Mouse (Mus musculus) layer of hippocampus, adult 9-11 months (tissue): Measurements from ENCODE around the gene Cplx3.
A peak's percentile ranks its signal among the peaks of the same experiment; 100 is the strongest.

Experiments used
- DNase-seq: peaks from one replicate; pipeline ENCODE4 v3.0.0; 2022

Gene Cplx3

DNA sequence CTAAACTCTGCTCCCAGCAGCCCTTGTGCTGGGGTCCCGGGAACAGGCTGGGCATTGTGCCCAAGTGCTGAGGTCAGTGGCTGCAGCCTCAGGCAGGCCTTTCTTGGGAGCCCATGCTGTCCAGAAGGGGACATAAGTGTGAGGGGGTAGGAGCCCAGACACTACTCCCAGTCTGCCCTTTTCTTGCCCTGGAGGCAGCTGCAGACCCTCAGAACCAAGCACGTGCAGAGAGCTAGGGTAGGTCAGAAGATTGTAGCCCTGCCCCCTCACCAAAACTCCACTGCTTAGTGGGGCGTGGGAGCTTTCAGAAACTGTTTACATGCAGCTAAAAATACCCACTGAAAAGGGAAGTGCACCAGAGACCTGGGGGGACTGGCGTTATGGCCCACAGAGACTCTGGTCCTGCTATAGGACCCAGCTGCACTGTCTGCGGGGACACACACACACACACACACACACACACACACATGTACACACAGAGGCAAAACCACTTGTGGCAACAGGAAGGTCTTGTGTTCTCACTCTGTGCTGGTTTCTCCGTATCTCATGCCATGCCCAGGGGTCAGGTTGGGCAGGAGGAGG lies 31.8 kb upstream of the Cplx3 start:
- DNase-seq: peak; percentile 76

DNA sequence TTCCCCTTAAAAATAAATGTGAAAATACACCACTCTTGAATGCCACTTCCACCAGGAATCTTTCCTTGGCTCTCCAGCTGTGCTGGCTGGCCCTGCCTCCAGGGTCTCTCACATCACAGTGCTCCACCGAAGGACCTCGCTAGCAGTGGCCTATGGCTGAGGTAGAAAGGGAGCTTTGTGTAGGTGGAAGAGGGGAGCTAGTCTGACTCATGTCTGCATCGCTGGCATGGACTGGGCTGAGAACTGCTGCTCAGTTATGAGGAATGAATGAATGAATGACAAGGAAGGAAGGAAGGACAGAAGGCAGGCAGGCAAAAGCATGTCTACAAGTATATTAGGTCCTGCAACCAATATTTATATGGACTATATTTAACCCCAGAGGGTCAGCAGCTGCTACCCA lies 31.2 kb upstream of the Cplx3 start:
- no peak for DNase-seq

DNA sequence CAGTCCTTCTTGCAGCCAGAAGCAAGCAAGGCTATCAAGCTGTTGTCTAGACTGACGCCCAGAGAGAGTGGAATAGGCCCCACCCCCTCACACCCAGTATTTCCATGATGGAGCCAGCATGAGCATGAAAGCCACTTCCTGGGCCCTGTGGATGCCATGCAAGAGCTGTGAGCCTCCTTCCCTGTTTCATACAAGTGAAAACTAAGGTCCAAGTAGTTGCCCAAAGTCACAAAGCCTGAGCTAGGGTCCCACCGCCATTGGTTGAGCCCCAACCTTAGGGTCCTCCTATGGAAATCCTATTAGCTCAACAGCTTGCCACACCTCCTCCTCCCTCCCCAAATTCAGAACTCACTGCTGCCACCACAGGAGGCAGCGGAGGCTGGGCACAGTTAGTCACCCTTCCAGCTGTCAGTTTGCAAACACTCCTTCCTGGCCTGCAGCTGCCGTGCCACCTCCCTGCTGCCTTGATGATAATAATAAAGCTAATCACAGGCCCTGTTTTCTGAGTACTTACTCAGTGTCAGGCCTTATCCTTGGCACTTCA lies 27.5 kb upstream of the Cplx3 start:
- DNase-seq: peak; percentile 63

DNA sequence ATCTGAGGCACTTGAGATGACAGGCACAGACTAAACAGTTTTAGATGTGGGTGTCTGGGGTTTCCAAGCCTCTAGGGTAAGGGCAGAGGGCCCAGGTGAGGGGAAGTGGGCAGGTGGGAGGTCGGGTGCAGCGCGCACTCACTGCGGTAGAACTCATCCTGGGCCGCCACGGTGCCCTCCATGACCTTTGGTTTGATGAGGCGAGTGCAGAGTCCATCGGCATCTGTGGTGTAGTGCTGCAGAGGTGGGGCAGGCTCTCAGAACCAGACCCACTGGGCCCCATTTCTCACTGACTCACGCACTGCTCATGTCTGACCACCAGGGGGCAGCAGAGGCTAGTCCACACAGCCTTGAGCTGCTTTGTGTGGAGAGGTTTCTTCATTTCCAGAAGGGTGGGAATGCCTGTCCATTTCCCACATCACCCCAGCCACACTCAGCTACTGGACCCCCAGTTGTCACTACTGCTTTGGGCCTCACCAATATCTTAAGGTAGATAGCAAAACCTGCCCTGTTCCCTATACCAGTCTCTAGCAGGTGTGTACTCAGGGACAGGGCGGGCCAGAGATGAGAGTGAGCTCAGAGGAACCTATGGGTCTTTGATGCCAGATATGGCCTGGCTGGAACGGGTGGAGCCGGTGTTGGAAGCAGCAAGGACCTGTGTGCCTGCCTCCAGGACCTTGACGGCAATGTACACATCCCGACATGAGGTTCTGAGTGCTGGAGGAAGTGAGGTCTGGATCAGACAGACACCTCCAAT lies 23.2 kb upstream of the Cplx3 start:
- peak; percentile 52 for DNase-seq

DNA sequence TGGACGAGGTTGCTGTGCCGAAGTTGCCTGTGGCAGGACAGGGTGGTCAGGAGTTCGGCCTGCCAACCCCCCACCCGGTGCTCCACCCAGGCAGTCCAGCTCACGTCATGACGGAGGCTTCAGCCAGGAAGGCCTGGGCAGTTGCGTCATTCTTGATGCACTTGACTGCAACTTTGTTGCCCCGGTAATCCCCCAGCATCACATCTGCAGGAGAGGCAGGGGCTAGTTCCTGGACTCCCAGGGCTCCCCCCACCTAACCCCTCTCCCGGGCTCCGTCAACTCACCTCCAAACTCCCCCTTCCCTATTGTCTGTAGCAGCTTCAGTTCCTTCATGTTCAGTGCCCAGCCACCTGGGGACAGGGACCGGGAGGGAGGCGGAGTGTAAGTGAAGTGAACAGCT lies 22.6 kb upstream of the Cplx3 start:
- DNase-seq: no peak

DNA sequence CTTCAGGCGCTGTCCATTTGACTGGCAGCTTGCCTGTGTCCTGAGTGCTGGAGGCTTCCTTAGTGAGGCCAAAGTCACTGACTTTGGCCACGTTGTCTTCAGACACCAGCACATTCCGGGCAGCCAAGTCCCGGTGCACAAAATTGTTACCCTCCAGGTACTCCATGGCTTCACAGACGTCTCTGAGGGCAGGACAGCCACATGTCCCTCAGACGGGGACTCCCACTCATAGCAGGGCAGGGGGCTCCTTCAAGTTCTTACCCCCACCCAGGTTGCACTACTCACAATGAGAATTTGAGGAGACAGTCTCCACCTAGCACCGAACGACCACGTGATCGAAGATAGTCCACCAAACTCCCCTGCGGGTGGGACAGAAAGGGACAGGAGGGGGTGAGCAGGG lies 21.8 kb upstream of the Cplx3 start:
- DNase-seq: no peak

DNA sequence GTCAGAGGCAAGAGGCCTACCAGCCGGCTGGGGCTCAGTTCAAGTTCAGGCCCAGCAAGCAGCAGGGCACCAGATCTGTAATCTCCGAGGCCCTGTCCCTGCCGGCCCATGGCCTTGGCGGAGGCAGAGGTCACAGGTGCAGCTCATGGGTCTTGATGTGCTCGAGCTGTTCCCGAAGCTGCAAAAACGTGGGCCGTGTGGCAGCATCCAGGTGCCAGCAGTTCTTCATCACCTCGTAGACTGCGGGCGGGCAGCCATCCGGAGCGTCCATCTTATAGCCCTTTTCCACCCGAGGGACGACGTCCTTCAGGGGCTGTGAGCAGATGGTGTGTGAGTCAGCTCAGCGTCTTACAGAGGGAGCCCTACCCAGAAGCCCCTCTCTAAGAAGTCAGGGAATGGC lies 21.1 kb upstream of the Cplx3 start:
- no peak for DNase-seq

DNA sequence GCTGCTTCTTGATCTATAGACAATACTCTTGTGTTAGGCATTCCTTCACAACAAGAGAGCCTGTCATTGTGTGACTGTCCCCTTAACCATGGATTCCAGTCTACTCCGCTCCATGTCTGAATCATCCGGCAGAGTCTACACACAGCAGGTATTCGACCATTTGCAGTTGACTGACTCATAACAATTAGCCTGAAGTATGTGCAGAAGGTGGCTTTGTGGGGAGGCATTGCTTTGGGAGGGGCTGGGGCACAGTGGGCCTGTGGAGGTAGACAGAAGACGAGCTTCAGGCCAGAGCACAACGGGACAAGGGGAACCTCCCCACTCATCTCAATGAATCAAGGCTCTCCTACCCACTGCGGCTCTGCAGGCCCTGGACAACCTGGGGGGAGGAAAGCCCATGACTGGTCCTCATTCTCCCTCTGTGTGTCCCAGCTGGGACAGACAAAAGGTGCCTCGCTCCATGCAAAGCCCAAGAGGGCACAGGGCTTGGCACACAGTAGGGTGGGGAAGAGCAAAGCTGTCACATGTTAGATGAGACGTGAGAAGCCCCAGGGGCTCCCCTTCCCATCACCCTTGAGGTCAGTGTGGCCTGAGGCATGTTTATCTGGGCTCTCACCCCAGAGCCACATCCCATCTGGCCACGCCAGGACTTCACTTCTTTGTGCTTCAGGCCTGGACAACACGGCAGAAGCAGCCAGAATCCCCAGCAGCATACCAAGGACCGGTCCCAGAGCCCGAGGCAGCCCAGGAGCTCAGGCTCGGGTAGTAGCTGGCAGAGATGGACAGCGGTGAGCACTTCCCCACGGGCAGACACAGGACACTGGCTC lies 19.8 kb upstream of the Cplx3 start:
- DNase-seq: no peak

DNA sequence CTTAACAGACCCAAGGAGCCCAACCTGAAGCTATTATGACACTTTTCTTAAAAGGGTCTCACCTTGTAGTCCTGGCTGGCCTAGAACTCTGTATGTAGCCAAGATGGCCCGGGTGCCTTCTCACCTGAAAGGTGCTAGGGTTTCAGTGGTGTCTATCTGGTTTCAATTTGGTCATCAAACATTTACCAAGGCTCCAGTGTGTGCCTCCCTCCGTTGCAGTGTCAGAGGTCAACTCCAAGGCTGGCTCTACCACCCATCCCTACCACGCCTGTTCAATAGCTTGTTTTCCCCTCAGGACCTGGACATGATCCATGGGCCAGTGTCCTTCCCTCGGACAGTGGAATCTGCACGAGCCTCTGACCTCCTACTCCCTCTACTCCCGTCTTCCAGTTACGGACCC lies 18.2 kb upstream of the Cplx3 start:
- no peak for DNase-seq

DNA sequence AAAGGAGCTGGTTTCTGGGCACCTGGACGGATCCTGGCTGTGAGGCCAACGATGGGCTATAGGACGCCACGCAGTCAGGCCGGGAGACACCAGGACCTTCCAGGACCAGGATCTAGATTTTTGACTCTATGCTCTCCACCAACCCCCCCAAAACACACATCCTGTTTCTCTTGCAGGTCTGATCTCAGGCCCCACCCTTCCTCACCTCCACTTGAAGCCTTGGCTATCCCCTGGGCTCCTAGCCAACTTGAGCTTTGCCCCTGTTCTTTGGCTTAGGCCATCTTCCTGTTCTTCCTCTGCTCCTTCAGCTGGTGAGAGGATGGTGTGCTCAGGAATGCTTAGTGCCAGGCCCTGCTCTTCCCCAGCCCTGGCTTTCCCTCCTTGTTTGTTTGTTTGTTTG lies 14.6 kb upstream of the Cplx3 start, which contains the start of gene Lman1l:
Lman1l (minus strand) TSS at position 101 of the 400 bp plus-strand sequence.
- DNase-seq: no peak

DNA sequence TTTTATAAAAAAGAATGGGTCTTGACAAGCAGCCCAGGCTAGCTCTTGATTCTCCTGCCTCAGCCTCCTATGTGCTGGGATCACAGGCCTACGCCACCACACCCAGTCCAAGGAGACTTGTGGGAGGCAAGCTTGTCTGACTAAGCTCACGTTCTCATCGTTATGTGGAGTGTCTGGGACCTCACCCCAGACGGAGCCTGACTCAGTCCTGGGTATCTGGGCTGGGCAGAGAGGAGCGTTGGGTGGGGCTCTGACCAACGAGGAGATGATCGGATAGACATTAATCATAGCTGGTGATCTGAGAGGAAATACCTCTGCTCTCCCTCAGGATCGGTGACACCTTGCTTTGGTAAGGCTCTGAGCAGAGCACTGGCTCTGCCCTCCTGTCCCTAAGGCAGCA lies 12.8 kb upstream of the Cplx3 start:
- no peak for DNase-seq

DNA sequence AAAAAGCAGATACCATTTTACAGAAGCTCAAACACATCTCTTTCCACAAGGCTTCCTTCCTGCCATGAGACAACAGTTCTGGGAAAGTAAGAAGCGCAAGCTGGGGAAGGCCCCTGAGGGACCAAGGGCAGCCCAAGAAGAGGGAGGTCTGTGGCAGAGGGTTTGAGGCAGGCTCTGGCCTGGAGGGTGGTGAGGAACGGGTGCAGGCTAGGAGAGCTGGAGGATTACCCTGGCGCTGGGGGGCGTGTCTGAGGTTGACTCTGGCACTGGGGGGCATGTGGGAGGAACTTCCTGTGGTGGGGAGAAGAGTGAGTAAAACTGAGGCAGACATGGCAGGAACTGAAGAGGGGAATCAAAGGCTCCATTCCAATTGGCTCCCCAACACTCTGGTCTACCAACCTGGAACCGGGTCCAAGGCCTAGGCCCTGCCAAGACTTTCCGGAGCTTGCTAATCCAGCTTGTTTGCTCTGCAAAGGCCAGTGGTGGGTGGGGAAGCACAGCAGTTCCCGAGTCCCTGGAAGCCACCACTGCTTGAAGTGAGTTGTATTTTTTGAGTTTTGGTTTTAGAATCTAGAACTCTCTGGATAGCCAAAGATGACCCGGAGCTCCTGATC lies 11.6 kb upstream of the Cplx3 start:
- no peak for DNase-seq

DNA sequence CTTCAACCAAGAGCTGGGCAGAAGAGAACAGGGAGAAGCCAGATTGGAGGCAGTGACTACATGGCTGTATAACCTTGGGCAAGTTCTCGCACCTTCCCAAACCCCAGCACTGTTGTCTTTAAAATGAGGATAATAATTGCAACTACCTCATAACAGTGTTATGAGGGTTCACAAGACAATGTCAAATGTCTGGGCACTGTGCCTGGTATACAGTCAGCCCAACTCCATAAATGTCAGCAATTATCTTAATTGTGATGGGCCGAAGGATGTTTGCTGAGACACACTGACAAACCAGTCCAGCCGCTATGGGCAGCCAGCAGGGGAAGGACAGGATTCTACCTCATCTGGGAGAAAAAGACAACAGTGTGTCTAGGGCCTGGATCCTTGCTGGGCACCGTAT lies 8.7 kb upstream of the Cplx3 start:
- no peak for DNase-seq

DNA sequence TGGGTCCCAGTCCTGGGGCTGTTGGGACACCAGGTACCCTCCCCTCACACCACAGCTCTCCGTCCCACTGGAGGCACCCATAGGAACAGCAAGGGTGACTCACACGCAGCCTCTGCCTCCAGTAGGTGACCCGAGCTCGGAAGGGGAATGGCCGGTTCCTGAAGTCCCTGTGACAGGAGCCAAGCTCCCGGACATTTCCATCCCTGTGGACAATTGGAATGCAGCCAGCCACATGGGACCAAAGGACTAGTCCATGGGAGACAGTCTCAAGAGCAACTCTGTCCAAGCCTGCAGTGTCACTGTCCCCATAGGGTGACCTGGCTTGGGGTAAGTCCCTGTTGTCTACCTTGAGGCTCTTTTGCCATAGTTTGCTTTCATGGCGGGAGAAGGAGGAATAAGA lies 7.9 kb upstream of the Cplx3 start:
- DNase-seq: no peak

DNA sequence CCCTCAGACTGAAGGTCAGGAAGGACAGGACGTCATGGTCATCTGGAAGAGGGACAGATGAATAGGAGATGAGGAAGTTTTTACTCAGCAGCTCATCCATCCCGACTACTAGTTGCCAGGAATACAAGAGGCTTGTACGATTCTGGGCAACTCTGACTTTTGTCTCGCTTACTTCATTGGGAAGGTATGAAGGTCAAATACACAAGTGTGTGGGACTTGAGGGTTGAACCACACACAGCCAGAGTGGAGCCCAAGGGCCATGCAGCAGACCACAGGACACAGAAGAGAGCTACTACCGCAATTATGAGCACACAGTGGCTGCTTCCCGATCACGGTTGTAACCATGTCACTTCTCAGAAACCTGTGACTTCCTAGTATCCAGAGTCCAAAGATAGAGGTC lies 6.5 kb upstream of the Cplx3 start:
- DNase-seq: no peak

DNA sequence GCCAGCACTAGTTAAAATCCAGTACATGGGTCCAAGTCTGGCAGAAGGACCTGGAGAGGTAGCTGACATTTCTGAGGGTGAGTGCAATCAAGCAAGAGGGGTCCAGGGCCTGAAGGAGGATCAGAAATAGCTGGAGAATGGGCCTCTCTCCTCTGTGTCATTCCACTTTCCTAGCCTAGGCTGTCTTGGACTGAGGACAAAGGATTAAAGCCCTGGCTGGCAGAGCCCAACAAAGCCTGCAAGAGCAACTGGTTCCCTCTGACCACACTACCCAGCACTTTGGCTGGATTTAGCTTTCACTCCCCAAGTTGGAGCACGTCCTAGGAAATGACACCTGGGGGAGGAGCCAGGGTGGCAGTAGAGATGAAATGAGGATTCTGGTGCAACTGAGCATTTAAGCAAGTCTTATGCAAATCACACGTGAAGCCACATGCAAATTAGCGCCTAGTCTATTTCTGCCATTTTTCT lies 4.3 kb upstream of the Cplx3 start:
- DNase-seq: no peak

DNA sequence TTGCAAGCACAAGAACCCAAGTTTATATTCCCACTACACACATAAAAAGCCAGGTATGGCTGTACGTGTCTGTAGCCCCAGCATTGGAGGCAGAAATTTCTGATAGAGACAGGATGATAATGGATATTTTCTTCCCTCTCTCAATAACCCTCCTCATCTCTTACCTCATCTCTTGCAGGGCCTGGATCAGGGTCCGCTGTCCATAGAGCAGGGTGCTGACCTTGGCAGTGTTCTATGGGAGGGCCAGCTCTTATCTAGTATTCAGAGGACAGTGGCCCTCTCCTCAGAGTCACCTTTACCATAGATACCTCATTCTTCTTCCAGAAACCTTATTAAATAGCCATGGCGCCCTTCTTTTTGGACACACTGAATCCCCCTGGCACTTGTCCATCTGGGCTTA lies 3.7 kb upstream of the Cplx3 start:
- DNase-seq: no peak

DNA sequence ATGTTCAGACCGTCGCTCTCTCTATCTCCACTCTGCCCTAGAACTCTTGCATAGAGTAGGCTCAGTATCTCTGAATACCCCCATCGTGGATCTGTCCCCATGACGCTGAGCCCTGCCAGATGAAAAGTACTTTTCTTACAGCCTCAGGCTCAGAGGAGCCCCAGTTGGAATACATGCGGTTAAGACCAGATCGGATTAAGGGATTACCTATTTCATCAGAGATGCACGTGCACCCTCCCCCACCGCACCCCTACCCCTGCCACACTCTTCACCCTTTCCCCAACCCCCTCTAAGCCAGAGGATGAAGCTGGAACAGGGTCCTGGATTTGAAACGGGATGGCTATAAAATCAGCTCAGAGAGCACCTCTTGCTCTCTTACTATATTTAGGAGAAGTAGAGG lies 578 bp downstream of the Cplx3 start:
- no peak for DNase-seq

DNA sequence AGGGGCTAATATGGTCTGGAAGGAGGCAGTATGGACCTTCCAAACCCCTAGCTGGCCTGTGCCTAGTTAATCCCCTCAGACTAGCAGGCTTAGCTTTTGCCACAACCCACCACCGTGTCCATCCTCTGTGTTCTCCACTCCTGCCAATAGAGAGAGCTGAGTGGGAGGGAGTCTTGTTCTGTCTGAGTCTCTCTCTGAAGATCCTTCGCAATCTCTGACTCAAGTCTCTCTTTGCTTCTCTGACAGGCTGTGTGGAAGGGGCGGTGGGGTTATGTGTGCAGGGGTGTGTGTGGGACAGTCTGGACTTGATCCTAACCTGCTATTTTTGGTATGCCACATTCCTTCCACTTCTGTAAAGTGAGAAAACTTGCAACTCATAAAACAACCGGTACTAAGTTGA lies 1.2 kb downstream of the Cplx3 start:
- DNase-seq: no peak

DNA sequence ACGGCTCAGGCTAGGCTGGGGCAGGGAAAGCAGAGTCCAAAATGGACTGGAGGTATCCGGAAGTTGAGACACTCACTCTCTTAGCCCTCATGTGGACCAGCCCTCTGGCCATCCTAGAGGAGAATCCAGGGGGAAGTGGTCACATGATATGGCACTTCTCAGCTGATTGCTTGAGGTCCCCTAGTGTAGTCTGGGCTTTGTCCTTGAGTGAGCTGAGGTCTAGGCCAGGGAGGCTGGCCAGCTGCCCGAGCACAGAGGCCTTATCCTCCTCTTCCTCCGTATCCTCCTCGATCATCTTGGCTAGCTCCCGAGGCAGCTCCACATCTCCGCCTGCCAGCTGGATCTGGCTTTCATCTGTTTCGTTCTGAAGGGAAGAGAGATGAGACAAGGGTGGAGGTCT lies 4.0 kb downstream of the Cplx3 start:
- no peak for DNase-seq

DNA sequence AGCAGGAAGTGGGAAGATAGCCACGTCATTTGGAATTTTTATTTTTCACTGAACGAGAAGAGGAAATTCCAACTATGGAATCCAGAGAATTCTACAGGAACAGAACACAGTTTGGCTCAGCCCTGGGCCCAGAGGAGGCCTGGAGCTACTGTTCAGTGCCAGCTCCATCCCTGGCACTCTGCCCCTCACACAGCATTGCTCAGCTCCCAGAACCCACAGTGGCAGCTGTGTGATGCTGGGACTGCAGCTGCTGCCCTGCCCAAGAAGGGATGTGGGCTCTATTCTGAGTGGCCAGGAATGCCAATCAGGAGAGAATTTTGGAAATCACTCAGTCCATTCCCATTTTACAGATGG lies 4.8 kb downstream of the Cplx3 start:
- DNase-seq: peak; percentile 84

DNA sequence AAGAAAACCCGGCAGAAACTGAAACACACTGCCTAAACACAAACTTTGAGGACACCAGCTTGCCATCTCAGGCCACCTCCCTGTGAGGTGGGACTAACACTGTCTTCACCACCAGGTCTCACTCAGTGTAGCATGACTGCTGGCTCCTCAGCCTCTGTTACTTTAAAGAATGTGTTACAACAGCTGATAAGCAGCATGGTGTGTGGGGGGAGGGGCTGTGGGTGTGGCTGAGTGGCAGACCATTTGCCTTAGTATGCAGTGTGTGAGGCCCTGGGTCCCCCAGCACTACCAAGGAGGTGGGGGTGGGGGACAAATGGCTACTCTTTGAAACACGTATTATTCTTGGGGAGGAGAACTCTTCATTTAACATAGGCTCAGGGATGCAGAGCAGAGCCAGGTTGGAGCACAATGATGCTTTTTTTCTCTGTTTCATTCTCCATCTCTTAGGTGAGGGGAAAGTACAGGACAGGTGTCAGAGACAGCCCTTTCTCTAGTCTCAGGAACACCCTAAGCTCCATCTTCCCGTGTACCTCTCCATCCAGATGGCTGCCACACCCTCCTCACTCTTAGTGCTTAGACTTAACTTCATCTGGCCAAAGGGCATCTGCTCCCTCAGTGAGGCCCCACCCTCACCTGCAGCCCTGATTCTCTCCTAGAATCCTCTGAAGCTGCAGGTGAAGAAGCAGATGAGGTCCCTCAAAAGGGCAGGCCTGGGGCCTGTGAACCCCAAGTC lies 5.3 kb downstream of the Cplx3 start:
- DNase-seq: no peak
